Mouse (Mus musculus) heart, embryonic 13.5 days (tissue): ENCODE results near the gene Ip6k2. TPM values are rescaled to one million over a fixed set of nuclear protein-coding genes. Genes with fewer than 3 reads are reported as not detected.
A peak's percentile ranks its signal among the peaks of the same experiment; 100 is the strongest.

Experiments used
- ATAC-seq: fragments of 200-750 bp; cut with Nextera tagmentation; 2 replicates; pipeline ENCODE4 v1.8.0; 2017; ENCODE audit warnings: moderate TSS enrichment; ENCODE audit not compliant: insufficient number of reproducible peaks, low FRiP score, low TSS enrichment; ENCODE audit errors: extremely low read depth
- H3K27ac ChIP-seq: fragments of 300-500 bp; sonication (generic); replicated peaks from 2 replicates; pipeline ENCODE4 v1.5.1; 2015; ENCODE audit warnings: moderate library complexity, mild to moderate bottlenecking, inconsistent platforms
- H3K27me3 ChIP-seq: fragments of 300-500 bp; sonication (generic); replicated peaks from 2 replicates; pipeline ENCODE4 v1.6.1; 2015; ENCODE audit warnings: mild to moderate bottlenecking, inconsistent platforms
- H3K36me3 ChIP-seq: fragments of 300-500 bp; sonication (generic); 2 replicates; pipeline ENCODE4 v1.6.1; 2015; ENCODE audit warnings: mild to moderate bottlenecking, inconsistent platforms
- H3K4me1 ChIP-seq: fragments of 300-500 bp; sonication (generic); 2 replicates; pipeline ENCODE4 v1.6.1; 2015; ENCODE audit warnings: inconsistent platforms
- H3K4me2 ChIP-seq: fragments of 300-500 bp; sonication (generic); 2 replicates; pipeline ENCODE4 v1.6.1; 2015; ENCODE audit warnings: inconsistent platforms, mild to moderate bottlenecking, moderate library complexity
- H3K4me3 ChIP-seq: fragments of 300-500 bp; sonication (generic); 2 replicates; pipeline ENCODE4 v1.5.1; 2015; ENCODE audit warnings: moderate library complexity, mild to moderate bottlenecking, inconsistent platforms
- H3K9ac ChIP-seq: fragments of 300-500 bp; sonication (generic); 2 replicates; pipeline ENCODE4 v1.6.1; 2015; ENCODE audit warnings: inconsistent platforms, mild to moderate bottlenecking, moderate library complexity
- H3K9me3 ChIP-seq: fragments of 300-500 bp; sonication (generic); 2 replicates; pipeline ENCODE4 v1.6.1; 2016; ENCODE audit warnings: inconsistent platforms
- WGBS: fragments of 180-500 bp; shearing (Covaris S2); methylation state at CpG from one replicate; pipeline ENCODE4 v1.1.7; 2015; ENCODE audit warnings: mixed read lengths; 5-methylcytosine and 5-hydroxymethylcytosine counted together
- polyA plus RNA-seq: library from polyadenylated mRNA; unstranded; fragments of >200 nt; fragmentation: Nextera tagmentation; extraction: Ambion mirVana; gene quantifications from 2 replicates; pipeline ENCODE4 v1.2.1, GENCODE M21; 2015

Gene Ip6k2
- 39.8 and 42.9 TPM in 2 replicates for polyA plus RNA-seq

GRCm38 (mm10) chr9:108783548-108784463 lies at the start of gene Ip6k2:
TSS of gene Ip6k2 (plus strand) at chr9:108783796.
- peak within 1 kb of the TSS; percentile 88 for H3K4me2 ChIP-seq
- peak within 1 kb of the TSS; percentile 90 for H3K4me3 ChIP-seq
- under 1% methylated on average over 56 of the region's 56 CpGs for WGBS
- no peaks in the 10 kb centered on the region for H3K27me3 ChIP-seq
- H3K9me3 ChIP-seq = no peaks in the 10 kb centered on the region
- peak within 1 kb of the TSS; percentile 99 for H3K9ac ChIP-seq
- peaks cover 12% of the 10 kb centered on the region for H3K36me3 ChIP-seq
- ATAC-seq = peak; percentile 93
- H3K27ac ChIP-seq = peak within 1 kb of the TSS; percentile 88
- H3K4me1 ChIP-seq = peaks cover 55% of the 10 kb centered on the region

- Histone ChIP-seq H3K27ac (no peak overlapping the region), H3K4me3 (no peak overlapping the region), H3K4me1 (no peaks in the 10 kb centered on the region), H3K4me2 (no peak overlapping the region), H3K9ac (no peak overlapping the region), H3K27me3 (no peaks in the 10 kb centered on the region), H3K9me3 (no peaks in the 10 kb centered on the region), H3K36me3 (peaks cover 50% of the 10 kb centered on the region)
- ATAC-seq = no peak
Measured at GRCm38 (mm10) chr9:108734626-108735025, 49.0 kb upstream of the Ip6k2 start.

- Histone ChIP-seq H3K4me2 (no peak overlapping the region), H3K27ac (no peak overlapping the region), H3K4me1 (no peaks in the 10 kb centered on the region), H3K36me3 (peaks cover 63% of the 10 kb centered on the region), H3K9ac (no peak overlapping the region), H3K27me3 (no peaks in the 10 kb centered on the region), H3K4me3 (no peak overlapping the region), H3K9me3 (no peaks in the 10 kb centered on the region)
- 39% methylated on average over 3 of the region's 3 CpGs for WGBS
- ATAC-seq = no peak
Measured at GRCm38 (mm10) chr9:108739239-108739638, 44.4 kb upstream of the Ip6k2 start.

- H3K4me1 ChIP-seq = no peaks in the 10 kb centered on the region
- H3K4me2 ChIP-seq = no peak overlapping the region
- H3K27ac ChIP-seq = no peak overlapping the region
- no peak overlapping the region for H3K4me3 ChIP-seq
- no peaks in the 10 kb centered on the region for H3K27me3 ChIP-seq
- H3K9ac ChIP-seq = no peak overlapping the region
- H3K36me3 ChIP-seq = peaks cover 62% of the 10 kb centered on the region
- H3K9me3 ChIP-seq = no peaks in the 10 kb centered on the region
- 86% methylated on average over 1 of the region's 1 CpGs for WGBS
- no peak for ATAC-seq
Measured at GRCm38 (mm10) chr9:108740062-108740461, 43.5 kb upstream of the Ip6k2 start.

GRCm38 (mm10) chr9:108742048-108742447 lies 41.5 kb upstream of the Ip6k2 start:
- Histone ChIP-seq H3K4me1 (peaks cover 1% of the 10 kb centered on the region; the same call in 1 of the 2 replicates), H3K27ac (no peak overlapping the region), H3K27me3 (no peaks in the 10 kb centered on the region), H3K4me2 (no peak overlapping the region), H3K9ac (no peak overlapping the region), H3K36me3 (peaks cover 66% of the 10 kb centered on the region), H3K4me3 (no peak overlapping the region), H3K9me3 (no peaks in the 10 kb centered on the region)
- no peak for ATAC-seq
- 79% methylated on average over 9 of the region's 9 CpGs for WGBS

- Histone ChIP-seq H3K27me3 (no peaks in the 10 kb centered on the region), H3K9ac (no peak overlapping the region), H3K9me3 (no peaks in the 10 kb centered on the region), H3K4me1 (peaks cover 28% of the 10 kb centered on the region), H3K27ac (no peak overlapping the region), H3K36me3 (peaks cover 60% of the 10 kb centered on the region), H3K4me2 (no peak overlapping the region), H3K4me3 (no peak overlapping the region)
- ATAC-seq = no peak
- WGBS = 71% methylated on average over 14 of the region's 14 CpGs
Measured at GRCm38 (mm10) chr9:108746876-108747499, 36.6 kb upstream of the Ip6k2 start.

GRCm38 (mm10) chr9:108747694-108748093 lies 35.9 kb upstream of the Ip6k2 start:
- H3K4me1 ChIP-seq = peaks cover 28% of the 10 kb centered on the region
- WGBS = 50% methylated on average over 3 of the region's 3 CpGs
- H3K4me2 ChIP-seq = no peak overlapping the region
- H3K9ac ChIP-seq = no peak overlapping the region
- H3K36me3 ChIP-seq = peaks cover 52% of the 10 kb centered on the region
- no peaks in the 10 kb centered on the region for H3K27me3 ChIP-seq
- no peak overlapping the region for H3K4me3 ChIP-seq
- H3K9me3 ChIP-seq = no peaks in the 10 kb centered on the region
- H3K27ac ChIP-seq = no peak overlapping the region
- no peak for ATAC-seq

GRCm38 (mm10) chr9:108748600-108749183 lies 34.9 kb upstream of the Ip6k2 start:
- Histone ChIP-seq H3K4me3 (no peak overlapping the region), H3K4me2 (no peak overlapping the region), H3K27me3 (no peaks in the 10 kb centered on the region), H3K27ac (peak overlapping the region; percentile 76), H3K9me3 (no peaks in the 10 kb centered on the region), H3K36me3 (peaks cover 43% of the 10 kb centered on the region), H3K4me1 (peaks cover 28% of the 10 kb centered on the region), H3K9ac (peak overlapping the region; percentile 67)
- WGBS = 36% methylated on average over 11 of the region's 11 CpGs
- peak; percentile 49 for ATAC-seq

- peaks cover 25% of the 10 kb centered on the region for H3K36me3 ChIP-seq
- H3K9me3 ChIP-seq = no peaks in the 10 kb centered on the region
- no peak overlapping the region for H3K4me3 ChIP-seq
- no peak overlapping the region for H3K9ac ChIP-seq
- peaks cover 28% of the 10 kb centered on the region for H3K4me1 ChIP-seq
- H3K27ac ChIP-seq = no peak overlapping the region
- no peak overlapping the region for H3K4me2 ChIP-seq
- whole genome bisulfite sequencing = 76% methylated on average over 11 of the region's 11 CpGs
- ATAC-seq = no peak
- no peaks in the 10 kb centered on the region for H3K27me3 ChIP-seq
Measured at GRCm38 (mm10) chr9:108750616-108751015, 33.0 kb upstream of the Ip6k2 start.

- no peak for ATAC-seq
- no peak overlapping the region for H3K27ac ChIP-seq
- no peaks in the 10 kb centered on the region for H3K27me3 ChIP-seq
- no peak overlapping the region for H3K4me3 ChIP-seq
- no peak overlapping the region for H3K4me2 ChIP-seq
- WGBS = 77% methylated on average over 11 of the region's 11 CpGs
- H3K36me3 ChIP-seq = peaks cover 8% of the 10 kb centered on the region
- H3K4me1 ChIP-seq = peaks cover 25% of the 10 kb centered on the region
- no peaks in the 10 kb centered on the region for H3K9me3 ChIP-seq
- no peak overlapping the region for H3K9ac ChIP-seq
Measured at GRCm38 (mm10) chr9:108752142-108752920, 31.3 kb upstream of the Ip6k2 start.

- H3K36me3 ChIP-seq = 0 out of 2 replicates have a peak, but pooled peaks cover 3% of the 10 kb centered on the region
- H3K4me1 ChIP-seq = peaks cover 20% of the 10 kb centered on the region
- H3K4me3 ChIP-seq = no peak overlapping the region
- no peak for ATAC-seq
- H3K9ac ChIP-seq = no peak overlapping the region
- H3K27me3 ChIP-seq = no peaks in the 10 kb centered on the region
- 67% methylated on average over 9 of the region's 9 CpGs for WGBS
- H3K4me2 ChIP-seq = no peak overlapping the region
- no peak overlapping the region for H3K27ac ChIP-seq
- no peaks in the 10 kb centered on the region for H3K9me3 ChIP-seq
Measured at GRCm38 (mm10) chr9:108753326-108753725, 30.3 kb upstream of the Ip6k2 start.
